Mouse (Mus musculus): Measurements from ENCODE around the gene Yif1b. TPM values are rescaled to one million over a fixed set of nuclear protein-coding genes. Genes with fewer than 3 reads are reported as not detected.
A peak's percentile ranks its signal among the peaks of the same experiment; 100 is the strongest.
"Not testable (repeated sequence)": the region's sequence is repeated elsewhere in the genome, so short reads cannot be mapped to it uniquely, and the experiment has no call there.

Gene Yif1b
- total and polyA plus RNA-seq, 3 experiments, result 94.8 to 143 TPM; not detected in 1

GRCm38 (mm10) chr7:29238019-29238967 lies at the start of gene Yif1b (continued):
- no peak for TF ChIP-seq UBTF (IDR thresholded peaks at IDR 0.05; ENCODE audit: borderline replicate concordance, insufficient read depth, low read depth, low read length)
- TF ChIP-seq JUND (IDR thresholded peaks at IDR 0.05; ENCODE audit: low read depth, low read length), result no peak
- no peak for TF ChIP-seq USF2 (IDR thresholded peaks at IDR 0.05; ENCODE audit: borderline replicate concordance in 1 of 2, insufficient read depth in 1 of 2, low read depth in 1 of 2, low read length in 2 of 2)
- TF ChIP-seq TAL1 (IDR thresholded peaks at IDR 0.05; ENCODE audit: low read length), result no peak
- peak; percentile 49 for TF ChIP-seq NRF1 (IDR thresholded peaks at IDR 0.05; ENCODE audit: insufficient read depth, low read depth, low read length, poor library complexity, severe bottlenecking)
- TF ChIP-seq CHD2 (IDR thresholded peaks at IDR 0.05; ENCODE audit: low read length), result peak; percentile 79

GRCm38 (mm10) chr7:29194230-29194629 lies 43.9 kb upstream of the Yif1b start:
- H3K9me3 ChIP-seq (replicated peaks; ENCODE audit: insufficient read depth, low read length); DNase-seq (ENCODE audit: low read depth, low spot score); H3K27me3 ChIP-seq (ENCODE audit: control insufficient read depth in 1 of 2, insufficient read depth in 2 of 2, low read length in 2 of 2); H3K9ac ChIP-seq (ENCODE audit: control insufficient read depth, low read depth, low read length, poor library complexity, severe bottlenecking); H3K27ac ChIP-seq (ENCODE audit: control insufficient read depth, low read depth, low read length); H3K4me3 ChIP-seq (ENCODE audit: control insufficient read depth in 1 of 2, insufficient read depth in 1 of 2, low read depth in 2 of 2, low read length in 2 of 2); H3K79me2 ChIP-seq (ENCODE audit: control insufficient read depth, insufficient read depth, low read length, poor library complexity); H3K4me1 ChIP-seq (ENCODE audit: control insufficient read depth in 1 of 2, insufficient read depth in 2 of 2, low read length in 2 of 2); H3K36me3 ChIP-seq (ENCODE audit: control insufficient read depth in 1 of 2, insufficient read depth in 2 of 2, low read length in 2 of 2): not testable (repeated sequence)

- H3K4me3 ChIP-seq (ENCODE audit: control insufficient read depth in 1 of 2, insufficient read depth in 1 of 2, low read depth in 2 of 2, low read length in 2 of 2), result no peak overlapping the region
- peaks cover 0 to 3% of the 10 kb centered on the region in 2 experiments; a peak in 3 of 4 replicates for H3K27me3 ChIP-seq (ENCODE audit: control insufficient read depth in 1 of 2, insufficient read depth in 2 of 2, low read length in 2 of 2)
- no peak for DNase-seq (ENCODE audit: low read depth, low spot score)
Measured at GRCm38 (mm10) chr7:29202577-29202976, 35.6 kb upstream of the Yif1b start.

GRCm38 (mm10) chr7:29211013-29211412 lies 27.1 kb upstream of the Yif1b start:
- peak overlapping the region; percentile 94 for H3K27ac ChIP-seq (ENCODE audit: control insufficient read depth, low read depth, low read length)

More at GRCm38 (mm10) chr7:29202577-29202976, 35.6 kb upstream of the Yif1b start:
- no peak for TF ChIP-seq RCOR1 (IDR thresholded peaks at IDR 0.05; ENCODE audit: low read depth, low read length)
- peak in 1 of 3 experiments; percentile 11; a peak in 1 of 6 replicates for TF ChIP-seq CTCF (IDR thresholded peaks at IDR 0.05 in 2 of 3, conservative IDR thresholded peaks at IDR 0.05 in 1 of 3; ENCODE audit: control insufficient read depth in 1 of 3, insufficient read depth in 1 of 3, low read depth in 2 of 3, low read length in 3 of 3, poor library complexity in 1 of 3, severe bottlenecking in 1 of 3)
- Histone ChIP-seq H3K9me3 (replicated peaks; ENCODE audit: insufficient read depth, low read length) (no peaks in the 10 kb centered on the region), H3K9ac (ENCODE audit: control insufficient read depth, low read depth, low read length, poor library complexity, severe bottlenecking) (no peak overlapping the region), H3K27ac (ENCODE audit: control insufficient read depth, low read depth, low read length) (no peak overlapping the region), H3K36me3 (ENCODE audit: control insufficient read depth in 1 of 2, insufficient read depth in 2 of 2, low read length in 2 of 2) (no peaks in the 10 kb centered on the region), H3K79me2 (ENCODE audit: control insufficient read depth, insufficient read depth, low read length, poor library complexity) (no peaks in the 10 kb centered on the region), H3K4me1 (ENCODE audit: control insufficient read depth in 1 of 2, insufficient read depth in 2 of 2, low read length in 2 of 2) (no peaks in the 10 kb centered on the region)

More at GRCm38 (mm10) chr7:29211013-29211412, 27.1 kb upstream of the Yif1b start:
- H3K36me3 ChIP-seq (ENCODE audit: control insufficient read depth in 1 of 2, insufficient read depth in 2 of 2, low read length in 2 of 2); H3K4me1 ChIP-seq (ENCODE audit: control insufficient read depth in 1 of 2, insufficient read depth in 2 of 2, low read length in 2 of 2); H3K79me2 ChIP-seq (ENCODE audit: control insufficient read depth, insufficient read depth, low read length, poor library complexity); H3K27me3 ChIP-seq (ENCODE audit: control insufficient read depth in 1 of 2, insufficient read depth in 2 of 2, low read length in 2 of 2); H3K9me3 ChIP-seq (replicated peaks; ENCODE audit: insufficient read depth, low read length): not testable (repeated sequence)
- TF ChIP-seq MAZ (IDR thresholded peaks at IDR 0.05; ENCODE audit: low read depth, low read length), result peak; percentile 85; the same call in 1 of the 2 replicates
- DNase-seq (ENCODE audit: low read depth, low spot score), result peak; percentile 75
- Histone ChIP-seq H3K9ac (ENCODE audit: control insufficient read depth, low read depth, low read length, poor library complexity, severe bottlenecking) (peak overlapping the region; percentile 48; the same call in 1 of the 2 replicates), H3K4me3 (ENCODE audit: control insufficient read depth in 1 of 2, insufficient read depth in 1 of 2, low read depth in 2 of 2, low read length in 2 of 2) (peak overlapping the region; percentile 52 to 59)
